Mouse (Mus musculus) cortical plate, adult 2 months (tissue): ENCODE results near the gene Macrod2. TPM values are rescaled to one million over a fixed set of nuclear protein-coding genes. Genes with fewer than 3 reads are reported as not detected.

Source experiments
- H3K27ac ChIP-seq: fragments of 200-500 bp; 2 replicates; pipeline ENCODE4 v1.5.1; 2012; ENCODE audit warnings: low read length, control low read depth, inconsistent platforms; ENCODE audit not compliant: insufficient read depth
- H3K4me1 ChIP-seq: fragments of 200-500 bp; 2 replicates; pipeline ENCODE4 v1.6.1; 2011; ENCODE audit warnings: low read length; ENCODE audit not compliant: control insufficient read depth, insufficient read depth
- H3K4me3 ChIP-seq: fragments of 200-500 bp; 2 replicates; pipeline ENCODE4 v1.5.1; 2011; ENCODE audit warnings: mild to moderate bottlenecking, low read length, control low read depth; ENCODE audit not compliant: insufficient read depth
- CTCF ChIP-seq: fragments of 200-500 bp; IDR thresholded peaks from 2 replicates; pipeline ENCODE4 v1.5.1; 2011; ENCODE audit warnings: mild to moderate bottlenecking, control low read depth, low read length; ENCODE audit not compliant: insufficient read depth; ENCODE audit errors: extremely low read depth
- POLR2A ChIP-seq: fragments of 200-500 bp; IDR thresholded peaks from 2 replicates; pipeline ENCODE4 v1.6.1; 2011; ENCODE audit warnings: mild to moderate bottlenecking, low read length, control low read depth; ENCODE audit not compliant: insufficient read depth; ENCODE audit errors: extremely low read depth
- polyA plus RNA-seq: library from polyadenylated mRNA; depleted of rRNA; stranded (reverse); fragments of >200 nt; gene quantifications from 2 replicates; pipeline ENCODE4 v1.2.3, GENCODE M21; 2012

Macrod2 gene
- polyA plus RNA-seq, 1 experiment: 20.3 TPM

DNA sequence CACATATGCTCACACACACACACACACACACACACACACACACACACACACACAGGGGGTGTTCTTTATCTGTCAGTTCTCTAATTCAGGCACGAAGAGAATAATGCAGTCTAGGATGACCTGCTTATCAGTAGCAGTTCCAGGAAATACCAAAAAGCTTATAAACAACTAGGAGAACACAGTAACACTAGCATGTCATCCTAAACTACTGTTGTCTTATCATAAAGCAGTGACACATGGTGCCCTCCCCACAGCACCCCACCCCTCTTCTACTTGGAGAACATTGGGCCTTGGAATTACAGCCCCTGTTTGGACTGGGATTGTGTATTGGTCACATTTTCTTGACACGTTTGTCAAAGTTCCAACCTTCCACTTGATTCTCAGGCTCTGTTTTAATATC, 1494.4 kb downstream of the Macrod2 start:
- H3K27ac ChIP-seq: no peak overlapping the region
- TF ChIP-seq CTCF (no peak), POLR2A (no peak)
- H3K4me1 ChIP-seq: no peaks in the 10 kb centered on the region
- H3K4me3 ChIP-seq: no peak overlapping the region

DNA sequence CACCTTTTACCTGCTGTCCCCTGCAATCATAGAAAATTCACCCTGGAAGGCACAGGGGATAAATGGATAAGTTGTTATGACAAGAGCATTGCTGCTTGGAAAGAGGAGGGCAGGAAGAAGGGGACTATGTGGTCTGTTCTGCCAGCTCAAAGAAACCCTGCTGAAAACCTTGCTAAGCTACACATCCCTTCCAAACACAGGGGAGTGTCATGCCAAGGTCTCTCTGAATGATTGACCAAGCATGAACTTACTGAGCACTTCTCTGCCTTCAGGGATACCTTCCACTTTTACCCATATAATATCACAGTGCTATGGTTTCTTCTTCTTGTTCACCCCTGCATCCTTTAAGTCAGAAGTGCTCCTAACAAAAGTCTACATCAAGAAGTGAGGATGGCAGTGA, 1502.8 kb downstream of the Macrod2 start:
- H3K4me1 ChIP-seq: 0 out of 2 replicates have a peak, but pooled peaks cover 1% of the 10 kb centered on the region
- no peak for TF ChIP-seq CTCF
- TF ChIP-seq POLR2A: no peak
- no peak overlapping the region for H3K4me3 ChIP-seq
- H3K27ac ChIP-seq: no peak overlapping the region

DNA sequence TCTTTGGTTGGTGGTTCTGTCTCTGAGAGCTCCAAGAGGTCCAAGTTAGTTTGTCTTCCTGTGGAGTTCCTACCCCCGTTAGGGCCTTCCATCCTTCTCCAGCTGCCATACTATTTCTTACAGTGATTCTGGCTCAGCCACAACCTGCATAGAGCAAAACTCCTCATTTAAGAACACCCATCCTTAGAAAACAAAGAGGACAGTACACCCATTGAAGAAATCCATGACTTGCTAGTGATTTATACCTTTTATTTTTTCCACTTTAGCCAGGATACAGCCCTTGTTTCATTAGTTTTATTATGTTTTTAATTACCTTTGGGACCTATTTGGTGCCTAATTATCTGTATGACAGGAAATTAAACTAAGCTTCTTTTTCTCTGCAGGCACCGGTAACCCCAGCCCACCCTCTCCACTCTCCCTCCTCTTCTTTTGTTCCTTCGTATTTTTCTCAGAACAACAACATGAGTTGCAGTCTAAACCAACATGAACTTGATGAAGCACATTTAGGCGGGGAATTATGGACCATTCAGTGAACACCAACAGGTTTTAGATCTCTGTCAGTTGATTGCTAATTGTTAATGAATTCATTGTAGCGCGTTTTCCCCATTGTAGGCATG, 1516.8 kb downstream of the Macrod2 start:
- Histone ChIP-seq H3K27ac (no peak overlapping the region), H3K4me3 (no peak overlapping the region), H3K4me1 (no peaks in the 10 kb centered on the region)
- no peak for TF ChIP-seq CTCF
- no peak for TF ChIP-seq POLR2A

DNA sequence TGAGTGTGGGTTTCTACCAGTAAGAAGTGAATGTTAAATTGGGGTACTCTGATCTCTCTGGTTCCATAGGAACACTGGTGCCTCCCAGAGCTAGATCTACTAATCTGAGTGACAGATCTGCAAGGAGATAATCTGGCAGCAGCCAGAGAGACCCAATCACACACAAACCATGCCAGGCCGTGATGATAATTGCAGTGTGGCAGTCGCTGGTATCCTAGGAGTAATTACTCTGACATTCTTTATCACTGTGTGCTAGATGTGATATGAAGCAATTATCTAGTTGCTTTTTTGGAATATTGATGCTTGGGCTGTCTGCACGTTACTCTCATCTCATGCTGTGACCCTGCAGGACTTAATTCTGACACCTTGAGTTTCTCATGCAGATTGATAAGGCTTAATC, 1518.4 kb downstream of the Macrod2 start:
- TF ChIP-seq CTCF (no peak), POLR2A (no peak)
- Histone ChIP-seq H3K4me1 (no peaks in the 10 kb centered on the region), H3K4me3 (no peak overlapping the region), H3K27ac (no peak overlapping the region)

DNA sequence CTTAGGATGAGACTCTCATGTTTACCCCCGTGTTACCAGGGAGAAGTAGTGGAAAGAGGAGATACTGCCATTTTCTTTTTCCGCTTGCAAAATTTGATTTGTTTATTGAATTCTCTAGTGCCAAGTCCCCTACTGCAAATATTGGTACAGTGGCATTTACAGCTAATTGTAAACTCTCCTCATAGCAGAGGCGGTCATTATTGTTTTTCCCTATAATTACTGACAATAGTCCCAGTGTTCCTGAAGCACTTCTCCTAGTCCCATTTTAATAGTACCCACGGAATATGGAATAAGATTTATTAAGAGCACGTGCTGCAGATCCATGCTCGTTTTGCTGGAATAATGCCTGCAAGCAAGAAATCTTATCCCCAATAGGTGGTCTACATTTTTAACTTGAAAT, 1518.8 kb downstream of the Macrod2 start:
- Histone ChIP-seq H3K4me3 (no peak overlapping the region), H3K4me1 (no peaks in the 10 kb centered on the region), H3K27ac (no peak overlapping the region)
- TF ChIP-seq CTCF: no peak
- no peak for TF ChIP-seq POLR2A

DNA sequence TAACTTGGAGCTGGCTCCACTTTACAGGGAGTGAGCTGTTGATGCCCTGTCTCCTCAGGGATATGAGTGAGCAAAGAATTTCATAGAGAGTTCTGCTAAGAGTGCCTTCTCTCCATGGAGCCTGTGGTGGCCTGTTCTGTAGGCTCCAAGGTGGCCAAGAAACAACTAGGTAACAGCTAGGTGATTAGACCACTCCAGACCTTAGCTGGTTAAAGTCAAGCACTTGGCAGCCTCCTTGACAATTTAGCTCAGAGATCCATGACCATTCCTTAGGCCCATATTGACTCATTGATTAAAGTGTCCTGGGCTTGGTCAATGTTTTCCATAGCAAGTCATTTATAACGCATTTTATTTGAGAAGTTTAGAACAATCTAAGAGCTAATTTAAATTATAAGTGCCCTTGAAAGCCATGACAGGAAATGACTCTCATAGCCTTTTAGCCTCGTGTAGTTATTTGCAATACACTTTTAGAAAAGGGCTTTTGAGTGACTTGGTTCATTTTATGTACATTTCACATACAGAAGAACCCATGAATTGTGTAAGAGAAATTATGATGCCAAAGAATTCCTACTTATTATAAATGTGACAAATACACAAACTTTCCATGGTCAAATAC, 1525.4 kb downstream of the Macrod2 start:
- no peak overlapping the region for H3K4me3 ChIP-seq
- no peak overlapping the region for H3K27ac ChIP-seq
- no peaks in the 10 kb centered on the region for H3K4me1 ChIP-seq
- TF ChIP-seq POLR2A: no peak
- no peak for TF ChIP-seq CTCF

DNA sequence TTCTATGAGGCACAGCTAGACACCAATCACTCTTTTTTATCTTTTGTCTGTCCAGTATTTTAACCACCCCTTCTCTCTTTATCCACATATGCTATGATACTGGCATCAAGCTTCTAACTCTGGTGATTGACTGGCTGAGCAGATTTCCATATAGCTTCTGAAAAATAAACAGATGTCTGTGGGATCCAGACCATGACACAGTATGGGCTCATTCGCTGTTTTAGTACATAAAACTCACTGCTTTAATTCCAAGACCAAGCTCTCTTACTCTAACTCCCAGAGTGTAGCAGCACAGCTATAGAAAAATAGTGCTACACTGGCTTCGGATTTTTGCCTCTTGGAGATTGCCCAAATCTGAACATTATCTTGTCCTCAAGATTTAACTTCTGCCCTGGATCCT, 1540.0 kb downstream of the Macrod2 start:
- Histone ChIP-seq H3K4me1 (no peaks in the 10 kb centered on the region), H3K27ac (no peak overlapping the region), H3K4me3 (no peak overlapping the region)
- no peak for TF ChIP-seq POLR2A
- no peak for TF ChIP-seq CTCF

DNA sequence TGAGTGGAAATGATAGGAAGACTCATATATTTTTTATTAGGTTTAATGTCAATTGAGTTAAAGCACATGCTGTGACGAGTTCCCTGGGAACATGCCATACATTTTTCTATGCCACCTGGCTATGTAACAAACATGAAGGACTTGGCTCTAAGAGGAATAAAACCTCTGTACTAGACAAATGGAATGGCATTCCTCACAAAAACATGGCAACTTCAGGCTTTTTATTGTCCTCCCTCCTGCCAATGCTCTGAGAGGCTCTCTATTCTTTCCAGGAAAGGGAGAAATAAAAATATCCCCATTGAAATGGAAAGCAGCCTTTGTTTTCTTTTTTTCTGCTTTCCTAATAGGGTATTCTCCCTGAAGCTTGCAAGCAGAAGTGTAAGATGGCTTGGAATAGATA, 1559.7 kb downstream of the Macrod2 start:
- no peak overlapping the region for H3K27ac ChIP-seq
- H3K4me3 ChIP-seq: no peak overlapping the region
- TF ChIP-seq CTCF (no peak), POLR2A (no peak)
- no peaks in the 10 kb centered on the region for H3K4me1 ChIP-seq

DNA sequence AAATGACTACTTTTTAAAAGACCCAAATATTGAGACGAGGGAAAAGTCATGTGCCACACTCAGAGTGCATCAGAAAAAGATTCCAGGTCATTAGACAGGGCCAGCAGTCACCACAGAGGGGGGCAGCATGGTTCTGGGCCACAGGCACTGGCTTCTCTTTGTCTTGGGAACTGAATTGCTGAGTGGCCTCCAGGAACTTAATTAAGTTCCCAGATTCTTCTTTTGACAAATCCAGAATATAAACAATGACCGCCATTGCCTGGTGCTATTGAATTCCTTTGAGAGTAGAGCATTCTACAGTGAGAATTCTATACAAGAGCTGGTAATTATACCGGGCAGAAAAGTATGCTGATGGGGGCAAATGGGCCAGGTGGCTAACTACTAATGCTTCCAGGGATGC, 1560.1 kb downstream of the Macrod2 start:
- Histone ChIP-seq H3K27ac (no peak overlapping the region), H3K4me3 (no peak overlapping the region), H3K4me1 (no peaks in the 10 kb centered on the region)
- TF ChIP-seq CTCF (no peak), POLR2A (no peak)

DNA sequence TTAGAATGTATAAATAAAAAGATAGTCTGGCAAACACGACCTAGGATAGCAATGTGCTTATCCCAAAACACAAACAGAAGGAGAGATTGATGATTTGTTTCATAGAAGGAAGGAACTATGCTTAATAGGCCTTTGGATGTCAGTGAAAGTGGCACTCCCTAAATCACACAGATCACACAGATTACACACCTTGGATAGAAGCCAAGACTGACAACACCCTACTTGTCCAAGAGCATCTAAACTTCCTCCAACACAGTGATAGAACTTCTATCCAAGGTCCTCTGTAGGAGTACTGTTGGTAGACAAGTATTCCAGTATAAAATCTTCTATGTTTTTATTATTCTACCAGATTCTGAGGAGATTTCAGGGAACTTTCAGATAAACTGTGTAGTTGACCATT, 1567.8 kb downstream of the Macrod2 start:
- Histone ChIP-seq H3K27ac (no peak overlapping the region), H3K4me3 (no peak overlapping the region), H3K4me1 (no peaks in the 10 kb centered on the region)
- TF ChIP-seq CTCF: no peak
- no peak for TF ChIP-seq POLR2A
